Mouse (Mus musculus) monocyte, adult 5-6 weeks (primary cell): ENCODE data around the gene Tmem159. TPM values are rescaled to one million over a fixed set of nuclear protein-coding genes. Genes with fewer than 3 reads are reported as not detected.

ENCODE experiments used
- ATAC-seq: fragments of 153-309, 156-312 bp; replicated peaks from 2 replicates; pipeline ENCODE4 v1.8.0; 2017; ENCODE audit warnings: mild to moderate bottlenecking; ENCODE audit not compliant: low TSS enrichment, insufficient number of reproducible peaks, severe bottlenecking, poor library complexity, low FRiP score
- total RNA-seq: library from RNA; stranded (forward); fragments of 200-1000, 200-491, 200-594 nt; gene quantifications from 3 replicates; pipeline ENCODE4 v1.2.3, GENCODE M21; 2017

The Tmem159 gene
- total RNA-seq, 1 experiment from 2014 or later: 5.2 TPM

GRCm38 (mm10) chr7:120126976-120127685 is 25.0 kb downstream of the Tmem159 start:
- no peak for ATAC-seq

GRCm38 (mm10) chr7:120127686-120128059 is 25.5 kb downstream of the Tmem159 start:
- ATAC-seq: no peak

GRCm38 (mm10) chr7:120128951-120129350 is 26.8 kb downstream of the Tmem159 start:
- no peak for ATAC-seq

- ATAC-seq: no peak
Measured at GRCm38 (mm10) chr7:120142743-120143142, 40.6 kb downstream of the Tmem159 start.

GRCm38 (mm10) chr7:120145191-120145590 is 43.0 kb downstream of the Tmem159 start, which contains the start of gene Zp2:
TSS of gene Zp2 (minus strand) at chr7:120145291.
- ATAC-seq: no peak

GRCm38 (mm10) chr7:120150257-120150656 is 48.1 kb downstream of the Tmem159 start:
- no peak for ATAC-seq

- ATAC-seq: no peak
Measured at GRCm38 (mm10) chr7:120150898-120151297, 48.7 kb downstream of the Tmem159 start.

- ATAC-seq: no peak
Measured at GRCm38 (mm10) chr7:120156841-120157409, 54.8 kb downstream of the Tmem159 start.

GRCm38 (mm10) chr7:120157575-120158061 is 55.5 kb downstream of the Tmem159 start:
- ATAC-seq: no peak

GRCm38 (mm10) chr7:120158121-120158613 is 56.0 kb downstream of the Tmem159 start:
- no peak for ATAC-seq

- no peak for ATAC-seq
Measured at GRCm38 (mm10) chr7:120163581-120164251, 61.6 kb downstream of the Tmem159 start.

Other genes with a start within 250 kb of the Tmem159 start
- gene Lyrm1, start 206.5 kb upstream of the Tmem159 start, total RNA-seq: 4.4 to 8.8 TPM (median 8.6 TPM) in 3 replicates
- 7.1 to 13.6 TPM (median 11.6 TPM) in 3 replicates for gene Dcun1d3, start 206.1 kb upstream of the Tmem159 start, total RNA-seq
- not detected in 3 replicates for gene Dnah3, start 7.1 kb upstream of the Tmem159 start, total RNA-seq
- gene Zp2, start 42.9 kb downstream of the Tmem159 start, total RNA-seq: not detected in 3 replicates
- not detected in 3 replicates for gene Anks4b, start 71.5 kb downstream of the Tmem159 start, total RNA-seq
- gene Crym, start 99.8 kb downstream of the Tmem159 start, total RNA-seq: not detected in 3 replicates
- gene Abca14, start 101.6 kb downstream of the Tmem159 start, total RNA-seq: 1.4 TPM in 1 of 3 replicates, not detected in the others
- gene Abca15, start 226.3 kb downstream of the Tmem159 start, total RNA-seq: not detected in 3 replicates